Mouse (Mus musculus): Measurements from ENCODE around the gene Gm42421.
A peak's percentile ranks its signal among the peaks of the same experiment; 100 is the strongest.

Gm42421 gene

DNA sequence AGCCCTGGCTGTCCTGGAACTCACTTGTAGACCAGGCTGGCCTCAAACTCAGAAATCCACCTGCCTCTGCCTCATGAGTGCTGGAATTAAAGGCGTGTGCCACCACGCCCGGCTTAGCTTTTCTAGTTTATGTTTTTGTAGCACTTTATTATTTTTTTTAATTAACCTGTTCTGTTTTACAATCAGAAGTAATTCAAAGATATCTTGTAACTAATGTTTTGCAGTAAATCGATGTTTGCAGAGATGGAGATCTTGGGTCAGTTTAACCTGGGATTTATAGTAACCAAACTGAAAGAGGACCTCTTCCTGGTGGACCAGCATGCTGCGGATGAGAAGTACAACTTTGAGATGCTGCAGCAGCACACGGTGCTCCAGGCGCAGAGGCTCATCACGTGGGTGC is at the start of gene Gm42421:
Gene Gm42421, plus strand, starts transcription at position 301 of the 400 bp plus-strand sequence.
- no peak for DNase-seq

DNA sequence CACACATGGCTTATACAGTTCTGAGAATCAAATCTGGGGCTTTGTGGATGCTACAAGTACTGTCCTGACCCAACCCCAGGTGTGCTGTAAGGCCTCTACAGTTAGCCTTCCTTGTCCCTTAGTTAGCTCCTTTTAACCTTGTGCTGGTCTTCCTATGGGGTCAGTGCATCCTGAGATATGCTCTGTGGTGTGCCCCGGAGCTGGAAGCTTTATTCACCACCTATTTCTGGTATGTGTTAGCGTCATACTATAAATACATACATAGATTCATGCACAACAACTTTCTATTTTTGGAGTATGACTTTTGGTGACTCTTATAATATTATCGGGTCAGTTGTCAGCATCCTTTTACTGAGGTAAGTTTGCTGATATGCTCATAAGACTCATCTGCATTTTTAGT is 42.7 kb upstream of the Gm42421 start:
- DNase-seq: no peak

DNA sequence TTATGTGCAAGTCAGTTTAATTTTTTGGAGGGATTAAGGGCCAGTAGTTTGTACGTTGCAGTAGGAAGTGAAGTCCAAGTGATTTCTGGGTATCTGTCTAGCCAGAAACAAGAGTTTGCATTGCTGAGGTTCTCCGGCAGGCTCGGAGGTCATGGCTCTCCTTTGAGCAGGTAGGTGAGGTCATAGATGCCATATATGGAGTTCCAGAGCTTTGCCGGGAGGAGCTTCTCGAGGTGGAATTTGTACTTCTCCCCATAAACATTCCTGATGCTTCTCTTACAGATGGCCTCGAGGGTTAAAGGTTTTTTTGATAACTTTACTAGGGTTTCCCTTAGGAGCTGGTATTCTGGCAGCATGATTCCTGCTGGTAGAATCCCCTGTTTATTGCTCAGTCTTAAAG is 37.2 kb upstream of the Gm42421 start:
- no peak for DNase-seq

DNA sequence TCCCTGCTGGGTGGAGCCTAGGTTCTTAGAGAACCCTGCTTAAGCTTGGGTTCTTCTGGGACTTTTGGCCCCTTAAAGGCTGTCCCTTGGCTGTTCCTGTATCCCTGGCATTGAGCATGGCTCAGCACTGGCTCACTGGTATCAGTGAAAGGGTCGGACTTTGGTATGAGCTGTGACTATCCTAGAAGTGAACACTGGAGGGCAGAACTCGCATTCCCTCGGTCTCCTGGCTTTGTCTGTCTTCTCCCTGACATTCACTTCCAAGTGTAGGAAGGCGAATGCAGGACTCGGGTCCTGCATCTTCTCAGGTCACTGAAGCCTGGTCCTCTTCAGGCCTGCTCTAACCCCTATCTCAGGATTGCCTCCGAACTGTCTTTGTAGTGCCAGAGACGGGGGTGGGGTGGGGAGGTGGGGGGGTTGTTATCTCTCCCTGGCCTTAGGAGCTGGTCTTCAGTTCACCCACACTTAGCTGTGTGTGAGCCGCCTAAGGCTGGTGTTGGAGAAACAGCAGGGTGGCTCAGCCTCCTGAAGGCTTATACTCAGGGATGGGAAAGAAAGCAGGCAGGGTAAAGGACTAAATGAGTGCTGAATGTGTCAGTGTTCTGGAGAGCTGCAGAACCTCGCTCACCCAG is 35.6 kb upstream of the Gm42421 start:
- DNase-seq: no peak

DNA sequence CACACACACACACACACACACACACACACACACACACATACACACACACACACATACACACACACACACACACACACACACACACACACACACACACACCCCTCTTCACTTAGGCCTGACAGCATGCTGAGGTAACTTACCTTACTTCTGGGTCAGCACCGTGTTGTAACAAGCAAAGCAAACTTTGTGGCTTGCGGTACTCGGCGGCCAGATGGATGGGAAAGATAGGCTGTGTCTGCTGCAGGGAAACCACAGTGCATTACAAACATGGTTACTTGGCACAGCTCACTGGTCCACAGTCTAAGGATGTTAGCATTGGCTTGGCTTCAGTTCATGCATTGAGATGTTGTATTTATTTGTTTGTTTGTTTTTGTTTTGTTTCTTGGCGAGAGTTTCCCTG is 34.6 kb upstream of the Gm42421 start:
- no peak for DNase-seq

DNA sequence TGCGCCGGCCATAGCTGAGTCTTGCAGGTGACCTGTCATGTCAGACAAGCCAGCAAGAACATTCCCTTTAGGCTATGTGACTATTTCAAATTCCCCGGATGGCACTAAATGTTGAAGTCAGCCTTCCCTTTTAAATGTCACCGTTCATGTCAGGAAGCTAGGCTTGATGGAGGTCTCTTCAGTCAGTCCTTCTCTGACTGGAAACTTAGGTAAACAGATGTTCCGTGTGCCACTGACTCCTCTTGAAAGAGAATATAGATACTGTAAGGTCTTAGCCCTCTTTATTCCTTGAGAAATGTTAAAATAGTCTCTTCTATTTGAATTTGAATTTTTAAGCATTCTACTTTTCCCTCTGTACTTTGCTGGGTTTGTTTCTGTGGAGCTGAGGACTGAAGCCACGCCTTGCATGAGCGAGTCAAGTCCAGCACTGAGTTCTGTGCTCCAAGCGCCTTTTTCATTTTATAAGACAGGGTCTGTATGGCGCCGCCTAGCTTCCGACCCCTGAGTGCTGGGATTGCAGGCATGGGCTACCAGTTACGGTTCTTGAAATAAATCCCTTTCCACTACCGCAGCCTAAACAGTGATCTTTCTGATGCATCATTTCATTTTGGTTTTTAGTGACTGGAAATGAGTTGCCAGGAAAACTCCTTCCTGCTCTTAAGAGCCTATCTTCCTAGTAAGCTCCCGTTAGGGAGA is 30.2 kb upstream of the Gm42421 start, which contains the start of gene Ankrd61:
Gene Ankrd61, minus strand, starts transcription at position 51 of the 696 bp plus-strand sequence.
- no peak for DNase-seq

DNA sequence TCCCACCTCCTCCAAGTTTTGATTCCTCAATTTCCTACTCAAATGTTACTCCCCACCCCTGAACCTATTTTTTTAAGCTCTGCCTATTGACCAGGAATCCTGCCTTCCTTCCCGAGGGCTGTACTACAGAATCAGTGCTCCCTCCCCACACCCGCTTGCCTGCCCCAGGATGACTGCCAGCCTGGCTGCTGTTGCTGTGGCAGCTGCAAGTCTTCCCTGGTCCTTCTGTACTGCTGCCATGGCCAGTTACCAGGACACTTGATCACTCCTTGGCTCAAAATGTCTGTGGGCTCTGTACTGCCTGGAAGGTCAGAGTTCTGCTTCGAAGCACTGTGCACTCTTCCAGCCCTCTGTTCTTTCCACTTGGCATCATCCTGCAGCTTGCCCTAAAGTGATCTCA is 25.9 kb upstream of the Gm42421 start:
- peak; percentile 17 for DNase-seq

DNA sequence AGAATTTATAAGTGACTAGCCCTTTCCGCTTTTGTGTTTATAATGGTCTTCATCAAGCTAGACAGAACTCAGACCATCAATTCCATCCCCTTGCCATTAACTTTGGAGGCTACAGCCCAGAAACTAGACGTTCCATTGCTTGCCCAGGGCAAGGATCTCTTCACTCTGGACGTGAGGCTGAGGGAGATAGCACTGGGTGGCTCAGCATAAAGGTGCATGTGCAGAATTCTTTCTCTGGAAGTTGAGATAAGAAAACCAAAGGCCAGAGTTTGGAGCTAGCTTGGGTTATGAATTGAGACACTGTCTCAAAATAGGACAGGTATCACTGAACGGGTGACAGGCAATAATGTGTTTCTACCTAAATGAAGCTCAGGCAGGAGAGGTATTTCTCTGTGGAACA is 24.2 kb upstream of the Gm42421 start:
- no peak for DNase-seq

DNA sequence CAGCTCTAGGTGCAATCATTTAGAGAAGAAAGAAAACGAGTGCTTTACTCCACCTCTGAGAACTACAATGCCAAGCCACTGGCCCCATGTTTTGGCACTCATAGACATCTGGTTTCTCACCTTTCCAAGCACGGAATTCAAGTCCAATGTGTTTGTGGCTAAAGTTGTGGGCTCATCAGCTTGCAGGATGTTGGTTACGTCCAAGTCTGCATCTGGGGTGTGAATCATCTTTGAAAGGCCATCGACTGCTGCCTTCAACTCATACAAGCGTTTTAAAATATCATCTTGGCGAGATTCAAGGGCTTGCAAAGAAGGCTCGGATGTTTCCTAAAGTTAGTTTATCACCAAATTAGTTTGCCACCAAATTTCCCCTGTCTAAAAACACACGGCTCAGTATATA is 21.5 kb upstream of the Gm42421 start:
- no peak for DNase-seq

DNA sequence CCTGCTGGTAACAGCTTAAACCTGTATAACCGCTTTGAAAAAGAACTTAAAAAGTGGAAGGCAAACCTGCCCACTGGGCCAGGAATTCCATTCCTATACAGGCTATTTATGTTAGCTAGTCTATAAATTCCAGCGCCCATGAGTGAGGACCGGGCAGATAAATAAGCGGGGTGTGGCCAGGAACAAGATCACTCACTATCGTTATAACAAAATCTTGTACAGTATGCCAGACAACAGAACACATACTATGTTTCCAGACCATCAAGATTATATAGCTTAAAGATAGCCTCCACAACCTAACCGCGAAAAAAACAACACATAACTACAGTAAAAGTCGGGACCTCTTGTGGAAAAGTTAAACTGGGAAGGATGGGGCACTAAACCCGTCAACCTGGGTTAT is 19.0 kb upstream of the Gm42421 start:
- DNase-seq: no peak

DNA sequence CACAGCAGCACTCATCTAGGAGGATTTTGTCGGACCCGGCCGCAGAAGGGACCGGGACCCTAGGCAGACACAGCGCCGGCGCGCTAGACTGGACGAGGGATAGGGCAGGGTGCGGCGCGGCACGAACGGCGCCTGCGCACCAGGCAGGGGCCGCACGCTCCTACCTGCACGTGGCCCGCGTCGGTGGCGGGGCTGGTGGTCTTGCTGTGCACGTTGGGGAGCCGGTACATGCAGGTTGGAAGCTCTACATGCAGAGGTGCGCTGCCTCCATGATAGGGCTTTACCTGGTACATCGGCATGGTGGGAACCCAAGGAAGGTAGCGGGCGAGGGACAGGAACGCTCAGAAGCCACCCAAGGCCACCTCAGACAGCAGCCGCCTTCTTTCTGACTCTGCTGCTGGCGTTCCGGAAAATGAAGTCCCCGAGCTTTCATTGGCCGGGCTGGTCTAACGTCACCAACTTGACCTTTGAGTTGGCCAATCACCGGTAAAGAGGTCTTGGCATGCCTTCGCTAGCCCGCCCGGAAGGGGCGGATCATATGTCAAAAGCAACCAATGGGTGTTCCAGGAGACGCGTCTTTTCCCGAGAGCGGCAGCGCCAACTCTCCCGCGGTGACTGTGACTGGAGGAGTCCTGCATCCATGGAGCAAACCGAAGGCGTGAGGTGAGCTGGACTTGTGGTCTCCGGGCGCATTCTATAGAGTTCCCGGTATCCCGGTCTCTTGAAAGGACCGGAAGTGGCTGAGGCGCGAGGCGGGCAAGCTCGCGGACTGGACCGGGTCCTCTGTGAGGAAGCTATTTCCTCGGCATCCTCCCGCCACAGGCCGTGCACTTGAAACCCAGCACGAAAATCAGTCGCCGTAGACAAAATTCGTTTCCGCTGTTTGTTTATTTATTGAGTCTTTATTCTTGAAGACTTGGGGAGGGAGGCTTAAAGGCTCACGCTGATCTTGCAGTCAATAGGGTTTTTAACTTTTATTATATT is 18.3 kb upstream of the Gm42421 start, which contains the start of the genes Aimp2 and Pms2:
Gene Aimp2, minus strand, starts transcription at position 431 of the 984 bp plus-strand sequence.
Gene Pms2, plus strand, starts transcription at position 548 of the 984 bp plus-strand sequence.
- DNase-seq: peak; percentile 98

DNA sequence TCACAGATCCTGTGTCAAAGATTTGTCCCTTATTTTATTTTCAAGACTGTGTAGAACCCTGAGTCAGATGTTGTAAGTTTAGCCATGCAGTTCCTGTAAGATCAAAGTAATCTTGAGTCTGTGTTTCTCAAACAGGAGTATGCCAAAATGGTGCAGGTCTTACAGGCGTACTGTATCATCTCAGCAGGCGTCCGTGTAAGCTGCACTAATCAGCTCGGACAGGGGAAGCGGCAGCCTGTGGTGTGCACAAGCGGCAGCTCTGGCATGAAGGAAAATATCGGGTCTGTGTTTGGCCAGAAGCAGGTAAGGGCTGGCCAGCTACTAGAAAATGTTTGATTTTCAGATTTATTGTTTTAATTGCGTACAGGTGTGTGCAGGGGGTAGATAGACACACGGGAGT is 11.8 kb upstream of the Gm42421 start:
- no peak for DNase-seq

DNA sequence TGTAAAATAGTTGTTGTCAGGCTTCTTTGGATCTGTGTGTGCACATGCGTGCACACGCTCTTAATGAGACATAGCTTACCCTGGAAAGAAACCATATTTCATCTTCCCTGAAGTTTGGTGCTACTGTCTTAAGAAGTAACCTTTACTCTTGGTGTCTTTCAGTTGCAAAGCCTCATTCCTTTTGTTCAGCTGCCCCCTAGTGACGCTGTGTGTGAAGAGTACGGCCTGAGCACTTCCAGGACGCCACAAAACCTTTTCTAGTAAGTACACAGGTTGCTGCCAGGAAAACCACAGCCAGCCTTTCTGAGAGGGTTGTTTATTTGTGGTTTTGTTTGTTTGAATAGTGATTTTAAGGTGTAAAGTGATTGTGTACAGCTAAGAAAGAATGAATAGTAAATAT is 10.6 kb upstream of the Gm42421 start:
- DNase-seq: no peak

DNA sequence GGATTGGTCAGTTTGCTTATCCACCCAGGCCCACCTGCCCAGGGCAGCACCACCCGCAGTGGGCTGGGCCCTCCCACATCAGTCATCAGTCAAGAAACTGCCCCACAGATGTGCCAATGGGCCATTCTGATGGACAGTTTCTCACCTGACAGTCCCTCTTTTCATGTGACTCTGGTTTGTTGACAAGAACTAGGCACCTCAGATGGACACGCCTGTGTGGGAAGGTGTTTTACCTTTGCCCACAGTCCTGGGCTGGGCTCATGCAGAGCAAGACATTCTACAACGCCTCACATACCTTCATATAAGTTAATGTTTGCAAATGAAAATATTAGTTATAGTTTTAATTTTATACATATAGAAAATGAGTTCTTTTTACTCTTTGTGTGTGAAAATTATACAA is 9.9 kb upstream of the Gm42421 start:
- no peak for DNase-seq

DNA sequence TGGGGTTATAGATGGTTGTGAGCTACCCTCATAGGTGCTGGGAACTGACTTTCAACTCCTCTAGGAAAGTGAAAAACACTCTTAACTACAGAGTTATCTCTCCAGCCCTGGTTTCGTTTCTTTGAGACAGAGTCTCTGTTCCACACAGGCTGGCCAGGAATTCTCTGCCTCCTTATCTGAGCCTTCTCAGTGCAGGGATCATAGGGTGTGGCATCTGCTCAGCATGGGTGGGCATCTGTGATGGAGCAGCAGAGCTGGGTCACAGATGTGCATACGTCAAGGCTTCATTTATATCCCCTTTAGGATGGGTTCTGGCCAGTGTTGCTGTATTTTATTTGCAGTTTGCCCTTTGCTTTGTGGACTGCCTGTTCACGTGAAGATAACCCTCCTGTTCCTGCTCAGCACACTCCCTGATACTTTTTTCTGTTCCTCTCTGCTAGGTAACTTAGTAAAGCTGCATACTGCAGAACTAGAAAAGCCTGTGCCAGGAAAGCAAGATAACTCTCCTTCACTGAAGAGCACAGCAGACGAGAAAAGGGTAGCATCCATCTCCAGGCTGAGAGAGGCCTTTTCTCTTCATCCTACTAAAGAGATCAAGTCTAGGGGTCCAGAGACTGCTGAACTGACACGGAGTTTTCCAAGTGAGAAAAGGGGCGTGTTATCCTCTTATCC is 3.1 kb upstream of the Gm42421 start:
- DNase-seq: no peak

DNA sequence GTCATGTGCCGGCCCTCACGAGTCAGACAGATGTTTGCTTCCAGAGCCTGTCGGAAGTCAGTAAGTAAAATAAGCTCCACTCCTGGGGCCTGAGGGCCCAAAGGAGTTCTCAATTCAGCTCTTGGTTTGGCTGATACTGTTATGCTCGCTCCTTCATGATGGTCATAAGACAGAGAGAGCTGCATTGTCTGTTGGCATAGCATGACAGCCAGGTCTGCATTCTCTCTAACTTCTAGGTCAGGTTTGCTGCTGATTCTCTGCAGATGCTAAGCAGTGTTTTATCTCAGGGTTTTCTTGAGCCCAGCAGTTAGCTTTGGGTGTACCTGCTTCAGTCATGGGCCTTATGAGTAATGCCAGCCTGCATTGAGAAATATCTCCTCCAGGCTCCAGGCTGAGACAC is 1.3 kb downstream of the Gm42421 start:
- DNase-seq: no peak

DNA sequence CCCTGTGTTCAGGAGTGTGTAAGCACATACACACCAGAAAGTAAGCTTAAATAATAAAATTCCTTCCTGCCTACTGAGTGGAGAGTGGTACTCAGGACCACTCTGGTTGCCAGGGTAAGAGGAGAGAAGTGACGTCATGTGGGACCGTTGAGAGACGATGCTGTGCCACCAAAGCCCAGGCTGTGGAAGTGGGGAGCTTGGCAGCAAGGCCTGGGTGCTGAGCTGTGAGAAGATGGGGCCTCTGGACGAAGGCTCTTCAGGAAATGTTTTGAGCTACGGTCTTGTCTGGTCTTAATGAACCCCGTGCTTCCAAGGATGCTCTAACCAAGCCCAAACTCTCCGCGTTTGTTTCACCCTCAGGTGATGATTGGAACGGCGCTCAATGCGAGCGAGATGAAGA is 2.7 kb downstream of the Gm42421 start:
- no peak for DNase-seq

DNA sequence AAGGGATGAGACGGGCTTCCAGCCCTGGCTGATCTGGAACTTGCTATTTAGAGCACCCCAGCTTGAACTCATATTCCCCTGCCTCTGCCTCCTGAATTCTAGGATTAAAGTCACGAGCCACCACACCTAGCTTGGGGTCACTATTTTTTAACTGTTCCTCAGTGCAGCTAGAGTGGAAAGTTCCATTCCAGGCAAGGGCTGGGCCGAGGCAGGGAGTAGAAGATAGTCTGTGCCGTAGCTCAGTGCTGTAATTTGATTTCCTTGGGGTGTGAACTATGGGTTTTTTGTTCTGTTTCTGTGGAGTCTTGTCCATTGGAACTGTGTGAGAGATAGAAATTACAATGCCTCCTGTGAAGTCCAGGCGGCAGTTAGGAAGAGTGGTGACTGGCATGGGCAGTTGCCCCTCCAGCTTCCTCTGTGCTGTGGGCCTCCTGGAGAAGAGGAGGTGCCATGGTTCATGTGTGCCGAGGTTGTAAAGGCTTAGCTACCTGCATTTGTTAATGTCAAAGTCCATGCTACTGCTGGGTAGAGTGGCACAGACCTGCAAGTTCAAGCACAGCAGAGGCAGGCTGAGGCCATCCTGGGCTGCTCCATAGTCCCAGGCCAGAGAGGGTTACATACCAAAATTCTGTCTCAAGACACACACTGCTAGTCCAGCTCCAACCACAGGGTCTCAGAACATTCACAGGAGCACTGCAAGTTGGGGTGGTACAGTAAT is 4.0 kb downstream of the Gm42421 start:
- no peak for DNase-seq

DNA sequence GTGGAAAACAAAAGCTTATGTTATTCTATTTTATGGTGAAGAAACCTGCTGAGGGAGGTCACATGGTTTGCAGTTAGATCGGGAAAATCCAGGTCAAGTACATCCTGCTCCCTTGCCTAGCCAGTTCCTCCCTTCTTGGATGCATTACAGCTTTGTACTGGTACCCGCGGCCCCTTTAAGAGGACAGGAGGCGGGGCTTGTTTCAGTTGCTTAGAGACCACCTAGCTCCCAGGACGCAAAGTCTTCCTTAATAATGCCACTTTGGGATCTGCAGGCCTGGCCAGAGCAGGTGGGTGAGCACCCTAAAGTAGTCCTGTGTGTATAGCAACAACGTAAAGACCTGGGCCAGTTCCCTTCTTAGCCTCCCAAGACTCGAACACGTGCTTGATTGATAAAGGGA is 4.9 kb downstream of the Gm42421 start, which contains the start of gene Rsph10b:
Gene Rsph10b, plus strand, starts transcription at position 205 of the 400 bp plus-strand sequence.
- peak; percentile 38 for DNase-seq

DNA sequence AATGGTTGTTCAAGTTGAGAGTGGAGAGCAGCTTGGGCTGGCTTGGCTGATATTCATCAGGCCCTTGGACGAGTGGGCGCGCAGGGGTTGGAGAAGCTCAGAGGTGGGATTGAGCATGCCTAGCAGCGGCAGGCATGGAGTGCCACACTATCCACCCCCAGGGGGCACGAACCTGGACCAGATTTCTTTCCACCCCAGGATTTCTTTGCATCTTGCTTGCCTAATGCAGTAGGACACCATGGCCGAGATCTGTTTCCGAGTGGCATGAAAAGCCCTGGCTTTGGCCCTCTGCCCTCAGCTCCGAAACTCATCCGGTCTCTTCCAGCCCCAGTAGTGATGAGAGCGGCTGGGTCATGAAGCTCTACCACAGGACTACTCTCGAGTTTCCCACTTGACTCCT is 5.4 kb downstream of the Gm42421 start:
- no peak for DNase-seq

DNA sequence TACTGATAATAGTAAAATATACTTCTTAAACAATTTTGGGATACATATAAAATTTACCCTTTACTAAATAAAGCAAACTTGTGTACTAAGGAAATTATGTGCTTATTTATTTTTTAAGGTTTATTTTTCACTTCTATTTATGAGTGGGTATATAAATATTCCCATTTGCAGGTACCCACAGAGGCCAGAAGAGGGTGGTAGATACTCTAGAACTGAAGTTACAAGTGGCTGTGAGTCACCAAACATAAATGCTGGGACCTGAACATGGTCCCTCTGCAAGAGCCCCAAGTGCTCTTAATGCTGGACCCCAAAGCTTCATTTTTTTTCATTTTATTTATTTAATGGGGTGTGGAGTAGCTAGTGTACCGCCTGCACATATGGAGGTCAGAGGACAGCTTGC is 5.9 kb downstream of the Gm42421 start:
- DNase-seq: no peak

DNA sequence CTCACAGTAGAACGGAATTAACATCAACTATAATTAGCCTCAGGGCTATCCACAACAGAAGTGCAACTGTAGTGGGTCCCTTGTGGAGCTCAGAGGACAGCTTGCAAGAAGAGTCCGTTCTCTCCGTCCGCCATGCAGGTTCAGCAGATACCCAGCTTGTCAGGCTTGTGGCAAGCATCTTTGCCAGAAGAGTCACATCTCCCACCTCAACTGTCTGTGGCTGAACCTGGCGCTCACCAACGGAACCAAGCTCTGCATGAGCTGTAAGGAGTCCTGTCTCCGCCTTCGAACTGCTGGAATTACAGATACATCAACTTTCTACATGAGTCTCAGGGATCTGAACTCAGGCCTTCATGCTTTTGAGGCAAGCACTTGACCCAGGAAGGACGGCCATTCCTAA is 8.2 kb downstream of the Gm42421 start:
- DNase-seq: no peak
